Mouse (Mus musculus) lung, postnatal 36 days (tissue): ENCODE results near the gene B4galt5.

Source experiments
- DNase-seq: peaks from one replicate; pipeline ENCODE4 v3.0.0; 2022; ENCODE audit warnings: mixed read lengths

The B4galt5 gene

DNA sequence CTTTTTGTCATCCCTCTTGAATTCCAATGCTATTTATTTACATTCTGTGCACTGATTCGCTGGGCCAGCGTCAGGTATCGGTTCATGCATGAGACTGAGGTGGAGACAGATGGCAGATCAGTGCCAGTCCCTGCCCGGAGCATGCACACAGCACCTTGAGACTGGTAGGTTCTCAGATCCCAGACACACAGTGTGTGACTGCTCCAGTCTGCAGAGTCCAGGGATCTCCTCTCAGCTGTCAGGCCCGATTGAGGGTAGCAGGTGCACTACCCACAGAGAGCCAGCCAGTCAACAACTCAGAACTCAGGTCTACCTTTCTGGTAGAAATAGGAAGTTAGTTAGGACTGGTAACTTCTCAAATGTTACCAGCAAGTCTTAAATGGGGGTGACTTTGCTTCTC lies 18.4 kb downstream of the B4galt5 start:
- no peak for DNase-seq

DNA sequence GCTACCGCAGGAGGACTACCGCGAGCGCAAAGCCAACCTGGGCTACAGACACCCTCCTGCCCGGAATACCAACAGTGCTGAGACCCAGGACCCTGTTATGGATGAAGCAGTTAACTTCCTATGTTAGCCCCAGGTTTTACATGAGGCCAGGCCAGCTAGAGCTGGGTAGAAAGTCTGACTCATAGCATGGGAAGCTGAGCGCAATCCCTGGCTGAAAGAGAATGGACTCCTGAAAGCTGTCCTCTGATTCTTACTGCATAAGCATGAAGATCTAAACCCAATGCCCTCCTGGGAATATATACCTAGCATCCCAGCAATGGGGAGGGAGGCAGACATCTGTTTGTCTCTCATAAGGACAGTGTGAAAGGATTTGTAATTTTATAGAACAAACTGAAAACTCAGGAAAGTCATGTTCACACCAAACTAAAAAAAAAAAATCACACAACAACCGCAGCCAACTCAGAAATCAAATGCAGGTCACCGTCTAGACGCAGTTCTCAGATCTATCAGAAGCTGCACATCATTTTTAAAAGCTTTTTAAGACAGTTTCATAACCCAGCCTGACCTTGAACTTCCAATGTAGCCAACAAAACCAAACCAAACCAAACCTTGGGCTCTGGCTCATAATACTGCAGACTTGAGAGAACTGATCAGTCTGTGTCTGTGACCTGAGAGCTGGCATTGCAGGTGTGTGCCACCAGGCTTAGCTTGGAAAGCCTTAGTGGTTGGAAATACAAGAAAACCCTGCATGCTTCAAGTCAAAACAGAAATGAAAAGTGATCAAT lies 19.3 kb downstream of the B4galt5 start:
- no peak for DNase-seq

DNA sequence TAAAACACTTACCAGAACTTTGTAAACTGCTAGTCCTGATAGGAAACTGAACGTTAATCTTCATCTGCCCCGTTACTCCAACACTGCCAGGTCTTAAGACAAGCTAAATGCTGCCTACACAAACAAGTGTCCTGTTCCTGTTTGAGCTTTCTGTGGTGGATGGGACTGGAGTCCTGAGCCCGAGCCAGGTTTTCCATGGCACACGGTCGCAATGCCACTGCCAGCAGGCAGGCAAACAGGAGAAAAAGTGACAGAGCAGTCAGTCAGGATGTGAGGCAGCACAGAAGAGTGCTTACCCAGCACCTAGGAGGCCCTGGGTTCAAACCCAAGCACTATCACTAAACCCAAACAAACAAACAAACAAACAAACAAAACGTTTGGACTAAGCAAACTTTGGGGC lies 20.6 kb downstream of the B4galt5 start:
- peak; percentile 29 for DNase-seq

DNA sequence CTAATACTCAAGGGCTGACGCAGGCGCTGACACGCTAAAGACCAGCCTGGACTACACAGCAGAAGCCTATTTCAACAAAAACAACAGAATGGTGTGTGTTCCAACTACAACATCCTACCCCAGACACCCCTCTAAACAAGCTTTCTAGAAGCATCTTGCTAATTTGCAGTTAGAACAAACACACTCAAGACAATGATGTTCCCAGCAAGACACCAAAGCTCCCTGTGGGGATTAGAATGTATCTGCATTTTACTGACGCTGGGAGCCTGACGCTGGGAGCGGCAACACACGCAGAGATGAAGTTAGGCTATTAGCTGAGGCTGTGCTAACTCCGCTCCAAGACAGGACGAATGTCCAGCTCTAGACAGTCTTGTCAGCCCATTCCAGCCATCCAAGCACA lies 22.4 kb downstream of the B4galt5 start:
- no peak for DNase-seq

DNA sequence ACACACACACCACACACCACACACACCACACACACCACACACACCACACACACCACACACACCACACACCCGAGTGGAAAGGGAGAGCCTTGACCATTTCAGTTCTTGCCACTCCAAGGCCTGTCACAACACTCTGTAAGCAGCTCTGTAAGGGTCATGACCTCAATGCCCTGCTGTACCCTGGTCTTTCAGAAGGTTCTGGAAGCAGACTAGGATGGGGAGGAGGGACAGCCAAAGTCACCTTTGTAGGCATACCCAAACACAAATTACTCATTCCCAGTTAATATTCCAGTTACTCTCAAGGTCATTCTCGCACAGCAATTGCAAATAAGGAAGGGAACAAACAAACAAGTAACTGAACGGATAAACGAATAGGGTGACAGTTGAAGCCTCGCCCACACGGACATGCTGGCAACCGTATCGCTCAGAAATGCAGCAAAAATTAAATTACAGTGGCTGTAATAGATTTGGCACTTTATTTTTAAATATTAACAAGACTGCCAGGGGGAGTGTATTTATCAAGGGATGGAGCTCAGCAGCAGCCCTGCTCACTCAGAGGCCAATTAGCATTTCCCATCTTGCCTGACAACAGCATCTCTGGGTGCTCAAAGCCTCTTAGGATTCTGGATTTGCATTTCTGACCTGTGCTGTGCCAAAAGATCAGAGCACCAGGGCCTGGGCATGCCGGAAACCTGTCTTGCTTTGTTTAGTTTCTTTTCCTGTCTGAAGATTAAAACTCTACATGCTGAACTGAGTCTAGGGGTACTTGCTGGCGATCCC lies 24.6 kb downstream of the B4galt5 start:
- no peak for DNase-seq

DNA sequence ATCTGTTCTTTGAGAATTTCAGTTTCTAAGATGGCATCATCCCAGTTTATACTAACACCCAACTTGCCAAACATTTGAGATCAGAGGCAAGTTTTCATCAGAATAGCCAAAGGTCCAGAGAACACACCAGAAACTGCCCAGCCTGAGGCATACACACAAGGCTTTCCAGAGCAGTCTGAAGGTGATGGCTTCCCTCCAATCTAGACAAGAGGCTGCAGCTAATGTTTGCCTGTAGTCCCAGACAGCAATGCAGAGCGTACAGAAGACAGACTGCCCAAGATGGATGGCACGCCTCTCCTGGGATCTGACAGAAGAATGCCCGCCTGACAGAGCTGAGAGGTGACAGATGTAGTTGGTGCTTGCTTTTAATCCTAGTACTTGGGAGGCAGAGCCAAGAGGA lies 25.9 kb downstream of the B4galt5 start:
- DNase-seq = no peak

DNA sequence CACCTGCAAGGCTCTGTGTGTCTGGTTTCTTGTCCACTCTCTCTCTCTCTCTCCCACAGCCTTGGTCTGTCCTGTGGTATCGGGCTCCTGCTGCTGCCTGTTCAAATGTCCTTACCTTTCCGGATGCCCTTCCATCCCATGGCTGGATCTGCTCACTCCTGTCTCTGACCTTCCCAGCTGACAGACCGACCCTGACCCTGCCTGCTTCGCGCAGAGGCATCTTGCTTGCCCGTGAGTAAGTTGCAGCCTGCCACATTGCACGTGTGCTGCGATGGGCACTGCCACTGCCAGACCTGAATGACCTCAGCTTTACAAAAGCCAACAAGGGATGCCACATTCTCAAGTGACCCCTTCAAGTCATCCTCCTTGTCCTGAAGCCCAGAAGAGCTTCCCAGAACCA lies 27.6 kb downstream of the B4galt5 start:
- no peak for DNase-seq

DNA sequence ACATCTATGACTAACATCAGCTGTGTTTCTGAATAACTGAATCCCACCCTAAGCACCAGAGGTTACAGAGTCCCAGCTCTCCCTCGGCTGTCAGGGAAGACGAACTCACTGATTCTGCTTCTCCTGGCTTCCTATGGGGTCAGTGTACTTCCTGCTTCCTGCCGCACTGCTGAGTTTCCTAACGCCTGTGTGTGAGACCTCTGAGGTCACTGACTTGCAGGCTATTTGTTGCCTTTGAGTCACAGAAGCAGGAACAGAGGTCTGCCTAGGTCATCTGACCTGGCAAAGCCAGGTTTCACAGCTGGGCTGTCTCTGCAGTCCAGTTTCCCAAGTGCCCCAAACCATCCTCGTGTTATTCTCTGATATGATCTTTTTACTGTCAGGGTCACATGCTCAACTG lies 30.0 kb downstream of the B4galt5 start:
- DNase-seq = peak; percentile 78

DNA sequence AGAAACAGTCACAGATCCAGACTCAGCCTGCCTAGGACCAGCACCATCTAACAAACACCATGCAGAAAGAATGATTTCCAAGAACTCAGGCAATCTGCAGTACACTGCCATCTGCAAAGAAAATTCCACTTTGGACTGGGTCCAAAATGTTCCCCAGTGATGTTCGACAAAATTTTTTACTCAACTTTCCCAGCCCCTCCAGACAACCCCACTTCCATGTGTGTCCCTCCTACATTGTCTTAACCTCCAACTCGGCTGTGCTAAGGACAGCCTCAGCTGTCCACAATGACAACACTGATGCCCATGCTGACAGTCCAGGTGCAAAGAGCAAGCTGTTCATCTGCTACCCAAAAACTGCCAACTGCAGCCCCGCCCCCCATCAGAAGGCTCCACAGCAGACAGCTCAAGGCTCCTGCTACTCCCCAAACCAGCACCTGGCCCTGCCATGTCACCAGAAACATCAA lies 32.2 kb downstream of the B4galt5 start:
- no peak for DNase-seq

DNA sequence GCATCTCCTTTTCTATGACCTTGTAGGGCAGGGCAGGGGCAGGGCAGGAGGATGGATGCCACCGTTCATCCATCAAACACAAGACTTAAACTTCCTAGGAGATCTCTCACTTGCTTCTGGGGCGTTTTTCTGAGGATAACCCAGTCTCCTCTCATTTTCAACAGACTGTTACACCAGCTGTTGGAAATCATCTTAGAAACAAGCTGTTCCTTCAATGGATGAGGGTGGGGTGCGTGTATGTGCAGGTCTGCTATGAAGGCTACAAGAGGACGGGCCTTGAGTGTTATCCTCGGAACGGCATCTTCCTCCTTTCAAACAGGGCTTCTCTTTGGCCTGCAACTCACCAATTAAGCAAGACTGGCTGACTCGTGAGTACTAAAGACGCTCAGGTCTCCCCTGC lies 34.5 kb downstream of the B4galt5 start:
- peak; percentile 20 for DNase-seq

DNA sequence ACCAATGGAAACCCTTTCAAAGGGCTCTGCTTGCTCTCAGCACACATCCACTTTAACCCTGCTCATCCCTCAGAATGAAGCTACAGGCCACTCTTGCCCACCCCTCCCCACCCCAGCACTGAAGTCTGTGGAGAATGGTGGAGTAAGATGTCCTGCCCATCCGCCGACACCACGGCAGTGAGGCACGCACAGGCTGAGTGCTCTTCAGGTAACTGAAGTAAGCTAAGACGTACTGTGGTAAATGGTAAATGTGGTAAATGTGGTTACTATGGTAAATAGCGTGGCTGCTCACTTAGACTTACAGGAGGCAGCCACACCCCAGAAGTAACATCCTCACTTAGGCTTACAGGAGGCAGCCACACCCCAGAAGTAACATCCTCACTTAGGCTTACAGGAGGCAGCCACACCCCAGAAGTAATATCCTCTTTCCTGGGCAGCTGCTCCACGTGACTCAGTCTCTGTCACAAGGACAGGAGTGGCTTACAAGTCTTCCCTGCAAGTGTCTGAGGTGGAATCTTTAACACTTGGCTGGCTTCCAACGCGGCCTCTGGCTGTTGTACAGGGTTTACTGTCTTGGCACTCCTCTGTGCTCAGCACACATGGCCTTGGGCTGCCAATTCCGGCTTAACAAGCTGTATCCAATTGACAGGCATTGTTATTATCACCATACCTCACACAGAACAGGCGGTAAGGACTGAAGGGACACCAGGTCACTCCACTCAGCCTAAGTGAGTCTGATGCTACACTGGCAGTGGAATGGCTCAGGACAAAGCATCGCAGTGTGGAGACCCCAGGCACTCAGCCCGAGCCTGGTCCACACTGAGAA lies 35.3 kb downstream of the B4galt5 start:
- peak; percentile 90 for DNase-seq

DNA sequence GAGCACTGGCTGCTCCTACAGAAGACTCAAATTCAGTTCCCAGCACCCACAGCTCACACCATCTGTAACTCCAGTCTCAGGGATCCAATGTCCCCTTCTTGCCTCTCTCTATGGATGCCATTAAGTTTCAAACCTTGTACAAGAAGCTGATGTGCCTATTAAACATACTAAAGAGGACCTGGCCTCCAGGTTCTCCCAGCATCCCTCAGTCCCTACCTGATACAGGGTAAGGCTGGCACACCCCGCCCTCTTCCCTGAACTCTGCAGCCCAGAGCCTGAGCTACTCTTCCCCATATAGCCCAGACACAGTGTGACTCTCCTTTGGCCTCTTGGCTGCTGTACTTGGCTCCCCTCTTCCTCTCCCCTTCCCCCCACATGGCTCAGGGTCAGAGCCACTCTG lies 38.9 kb downstream of the B4galt5 start:
- no peak for DNase-seq

DNA sequence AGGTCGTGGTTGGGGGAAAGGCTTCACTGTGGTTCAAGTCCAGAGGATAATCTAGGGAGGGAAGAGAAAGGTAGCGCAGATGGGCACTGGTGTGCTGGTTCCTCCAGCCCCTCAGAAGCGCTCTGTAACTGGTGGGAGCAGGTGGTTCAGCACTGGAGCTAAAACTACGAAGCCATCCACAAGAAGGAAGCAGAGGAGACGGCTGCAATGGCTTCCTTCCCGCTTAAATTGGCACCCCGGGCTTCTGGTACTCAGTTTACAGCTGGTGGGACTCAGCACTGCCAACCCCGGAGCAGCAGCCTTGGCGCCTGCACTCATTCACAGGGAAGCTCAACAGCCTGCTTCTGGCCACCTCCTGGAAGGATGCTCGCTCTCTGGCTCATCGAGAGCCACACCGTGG lies 39.7 kb downstream of the B4galt5 start:
- DNase-seq = no peak

DNA sequence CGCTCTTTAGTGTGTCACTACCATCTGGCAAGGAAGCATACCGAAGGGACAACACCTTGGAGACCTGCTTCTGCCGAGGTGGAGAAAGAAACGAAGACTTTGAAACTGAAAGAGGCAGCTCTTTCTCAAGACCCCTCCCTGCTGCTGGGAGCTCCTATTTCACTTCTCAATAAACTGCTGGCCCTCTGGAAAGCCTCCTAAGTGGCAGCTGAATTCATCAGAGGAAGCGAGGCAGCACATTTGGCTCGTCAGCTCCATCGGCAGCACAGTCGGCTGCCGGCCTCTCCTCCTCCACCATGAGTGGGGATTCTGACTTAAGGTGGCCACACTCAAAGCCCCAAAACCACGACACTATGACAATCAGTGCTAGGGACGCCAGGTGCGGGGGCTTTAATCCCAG lies 41.3 kb downstream of the B4galt5 start:
- DNase-seq = no peak

DNA sequence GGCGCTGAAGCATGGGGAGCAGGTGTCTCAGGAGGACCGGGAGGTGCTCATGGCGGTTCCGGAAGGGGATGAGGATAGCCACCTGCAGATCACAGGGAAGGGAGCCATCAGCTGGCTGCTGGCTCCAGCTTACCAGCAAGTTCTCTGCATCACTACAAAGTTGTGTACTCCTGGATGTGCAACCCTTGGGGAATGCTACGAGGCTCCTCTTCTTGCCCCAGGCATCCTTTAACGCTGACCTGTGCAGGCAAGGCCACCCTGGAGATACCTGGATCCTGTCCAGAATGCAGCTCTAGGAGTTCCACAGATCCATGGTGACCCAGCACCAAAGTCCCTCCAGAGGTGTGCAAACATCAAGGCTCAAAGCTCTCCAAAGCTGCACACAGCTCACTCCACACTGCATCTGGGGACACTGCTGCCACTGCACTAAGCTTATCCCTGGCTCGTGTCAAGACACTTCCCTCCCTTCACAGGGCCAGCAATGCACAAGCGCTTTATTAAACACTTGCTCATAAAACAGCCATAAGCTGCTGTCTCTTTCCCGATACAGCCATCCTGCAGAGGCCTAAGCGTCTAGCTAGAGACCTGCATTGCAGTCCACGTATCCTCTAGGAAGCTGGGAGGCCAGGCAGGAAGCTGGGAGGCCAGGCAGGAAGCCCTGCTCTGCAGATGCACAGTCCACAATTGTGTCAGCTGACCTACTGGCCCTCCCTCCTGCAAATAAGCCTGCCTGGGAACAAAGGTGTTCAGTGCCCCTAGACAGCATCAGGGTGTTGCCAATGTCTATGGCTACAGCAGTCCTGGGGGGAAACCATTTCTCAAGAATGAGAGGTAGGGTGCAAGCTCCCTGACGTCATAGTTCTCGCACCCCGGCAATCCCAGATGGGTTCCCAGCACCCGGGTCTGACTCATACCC lies 42.1 kb downstream of the B4galt5 start:
- peak; percentile 43 for DNase-seq

DNA sequence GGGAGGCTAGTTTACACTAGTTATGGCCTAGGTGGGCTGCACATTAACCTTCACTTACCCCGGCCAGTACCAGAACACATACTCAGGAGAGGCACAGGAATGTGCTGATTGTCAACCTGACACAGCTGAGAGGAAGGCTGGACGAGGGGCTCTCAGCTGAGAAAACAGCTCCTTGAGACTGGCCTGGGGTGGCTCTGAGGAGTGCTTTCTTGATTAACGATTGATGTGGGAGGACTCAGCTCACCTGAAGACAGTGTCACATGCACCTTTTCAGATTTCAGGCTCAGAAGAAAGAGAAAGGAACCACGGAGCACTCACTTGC lies 42.7 kb downstream of the B4galt5 start:
- DNase-seq = no peak

DNA sequence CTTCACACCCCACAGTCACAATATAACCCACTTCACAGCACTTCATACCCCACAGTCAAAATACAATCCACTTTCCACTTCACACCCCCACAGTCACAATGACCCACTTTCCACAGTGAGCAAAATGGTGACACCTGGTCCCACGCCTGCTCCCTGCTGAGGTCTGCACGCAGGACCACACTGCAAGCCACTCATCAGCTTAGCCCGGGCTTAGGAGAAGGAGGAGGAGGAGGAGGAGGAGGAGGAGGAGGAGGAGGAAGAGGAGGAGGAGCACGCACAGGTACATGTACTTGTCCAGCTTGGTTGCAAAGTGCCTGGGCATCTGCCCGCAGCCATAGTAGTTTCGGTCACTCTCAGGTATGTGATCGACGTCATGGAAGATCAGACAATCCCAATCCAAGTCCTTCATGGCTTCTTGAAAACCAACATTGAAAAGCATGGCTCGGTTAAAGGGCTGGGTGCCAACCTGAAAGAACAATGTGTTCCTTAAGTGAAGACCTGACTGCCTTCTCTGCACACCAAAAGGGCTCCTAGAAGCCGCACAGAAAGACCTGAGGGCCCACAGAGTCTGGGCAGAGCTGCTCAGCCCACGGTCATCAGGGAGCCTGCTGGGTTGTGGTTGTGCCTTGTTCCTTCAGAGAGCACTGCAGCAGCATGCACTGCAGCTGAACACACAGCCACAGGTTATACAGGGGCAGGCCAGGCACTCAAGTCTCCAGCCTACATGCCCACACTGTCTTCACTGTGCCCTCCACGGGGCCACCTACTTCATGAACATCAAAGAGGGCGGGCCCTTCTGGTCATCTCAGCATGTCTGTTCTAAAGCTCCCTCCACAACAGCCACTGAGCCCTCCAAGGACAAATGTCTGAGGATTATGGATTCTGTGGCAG lies 43.4 kb downstream of the B4galt5 start:
- no peak for DNase-seq

DNA sequence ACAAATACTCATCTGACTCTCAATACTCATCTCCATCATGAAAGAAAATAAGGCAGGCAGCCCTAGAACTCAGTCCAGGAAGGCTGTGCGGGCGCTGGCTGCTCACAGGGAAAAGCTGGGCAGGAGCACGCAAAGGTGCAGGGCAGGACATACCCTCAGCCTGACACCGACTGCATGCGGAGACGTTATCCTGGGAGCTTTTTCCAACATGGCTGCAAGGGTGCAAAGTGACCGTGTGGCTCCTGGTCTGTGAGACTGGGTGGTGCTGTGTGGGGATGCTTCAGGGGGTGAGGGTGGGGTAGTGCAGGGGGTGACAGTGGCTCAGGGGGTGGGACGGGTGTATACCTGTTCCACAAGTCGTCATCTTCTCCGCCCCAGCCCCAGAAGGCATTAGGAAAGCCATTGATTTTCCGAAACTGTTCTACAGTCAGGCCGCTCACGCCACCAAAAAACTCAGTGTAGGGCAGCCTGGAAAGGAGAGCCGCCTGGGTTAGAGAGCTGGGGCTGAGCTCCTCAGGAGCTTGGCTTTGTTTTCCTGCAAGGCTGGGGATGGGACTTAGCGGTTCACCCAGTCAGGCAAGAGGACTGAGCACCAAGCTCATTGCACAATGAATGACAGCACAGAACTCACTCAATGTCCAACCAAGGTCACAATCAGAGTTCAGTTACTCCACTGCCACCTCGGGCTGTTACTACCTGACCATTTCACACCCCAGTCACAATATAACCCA lies 44.2 kb downstream of the B4galt5 start:
- no peak for DNase-seq

DNA sequence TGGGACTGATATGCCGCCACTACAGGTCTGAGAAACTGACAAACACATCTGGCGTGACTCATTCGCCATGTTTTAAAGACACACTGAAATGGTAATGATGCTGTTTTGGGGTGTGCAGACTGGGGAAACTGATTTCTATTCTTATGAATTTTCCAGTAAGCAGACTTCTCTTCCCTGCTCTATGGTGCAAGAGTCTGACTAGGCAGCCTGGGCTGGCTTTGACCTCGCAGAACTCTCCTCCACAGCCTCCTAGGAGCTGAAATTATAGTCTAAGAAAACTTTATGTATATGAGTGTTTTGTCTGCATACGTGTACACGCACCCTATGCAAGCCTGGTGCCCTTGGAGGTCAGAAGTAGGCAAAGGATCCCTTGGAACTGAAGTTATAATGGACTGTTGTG lies 45.2 kb downstream of the B4galt5 start:
- DNase-seq = no peak

DNA sequence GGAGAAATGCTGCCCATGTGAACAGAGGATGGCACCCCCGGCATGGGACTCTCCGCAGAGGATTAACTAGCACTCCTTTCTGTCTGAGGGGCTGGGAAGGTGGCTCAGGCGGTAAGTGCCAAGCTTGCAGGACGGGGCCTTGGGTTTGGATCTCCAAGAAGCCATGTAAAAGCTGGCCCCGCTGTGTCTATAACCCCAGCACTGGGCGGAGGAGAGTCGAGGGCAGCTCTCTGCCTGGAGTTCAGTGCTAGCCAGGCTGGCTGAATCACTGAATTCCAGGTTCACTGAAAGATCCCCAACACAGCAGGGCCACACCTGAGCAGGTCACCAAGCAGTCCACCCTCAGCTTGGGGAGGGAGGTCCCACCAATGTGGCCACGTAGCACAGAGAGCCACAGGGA lies 45.8 kb downstream of the B4galt5 start:
- DNase-seq = no peak

DNA sequence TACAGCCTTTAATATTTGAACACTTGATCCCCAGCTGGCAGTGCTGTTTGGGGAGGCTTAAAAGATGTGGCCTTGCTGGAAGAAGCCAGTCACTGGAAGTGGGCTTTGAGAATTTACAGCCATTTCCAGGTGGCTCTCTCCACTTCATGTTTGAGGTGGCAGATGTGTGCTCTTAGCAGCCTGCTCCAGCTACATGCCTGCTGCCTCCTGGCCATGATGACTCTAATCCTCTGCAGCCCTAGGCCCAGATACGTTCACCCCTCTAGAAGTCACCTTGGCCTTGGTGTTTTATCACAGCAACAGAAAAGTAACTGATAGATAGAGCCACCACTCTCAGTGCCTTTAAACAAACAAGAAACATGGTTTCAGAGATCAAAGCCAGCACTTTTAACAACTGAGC lies 46.3 kb downstream of the B4galt5 start:
- no peak for DNase-seq
